Mouse (Mus musculus): ENCODE data around the gene Rsrp1. TPM values are rescaled to one million over a fixed set of nuclear protein-coding genes. Genes with fewer than 3 reads are reported as not detected.

Rsrp1 gene
- total RNA-seq, 2 experiments from 2014 or later, result 153 to 208 TPM

DNA sequence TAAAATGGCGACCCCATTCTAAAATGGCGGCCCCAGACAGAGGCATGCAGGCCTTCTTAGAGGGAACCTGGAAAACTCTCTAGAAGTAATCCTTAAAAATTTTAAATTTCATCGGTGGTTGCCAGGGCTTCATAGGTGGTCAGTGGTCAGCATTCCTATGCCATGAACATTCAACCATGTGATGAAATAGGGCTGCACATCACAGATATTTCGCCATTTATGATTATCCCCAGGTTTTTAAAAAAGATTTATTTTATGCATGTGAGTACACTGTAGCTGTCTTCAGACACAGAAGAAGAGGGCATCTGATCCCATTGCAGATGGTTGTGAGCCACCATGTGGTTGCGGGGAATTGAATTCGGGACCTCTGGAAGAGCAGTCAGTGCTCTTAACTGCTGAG is 2.8 kb upstream of the Rsrp1 start:
- no peak for DNase-seq (ENCODE audit: low spot score)
- intact Hi-C loops (cut with DNase I), result no loop called here

DNA sequence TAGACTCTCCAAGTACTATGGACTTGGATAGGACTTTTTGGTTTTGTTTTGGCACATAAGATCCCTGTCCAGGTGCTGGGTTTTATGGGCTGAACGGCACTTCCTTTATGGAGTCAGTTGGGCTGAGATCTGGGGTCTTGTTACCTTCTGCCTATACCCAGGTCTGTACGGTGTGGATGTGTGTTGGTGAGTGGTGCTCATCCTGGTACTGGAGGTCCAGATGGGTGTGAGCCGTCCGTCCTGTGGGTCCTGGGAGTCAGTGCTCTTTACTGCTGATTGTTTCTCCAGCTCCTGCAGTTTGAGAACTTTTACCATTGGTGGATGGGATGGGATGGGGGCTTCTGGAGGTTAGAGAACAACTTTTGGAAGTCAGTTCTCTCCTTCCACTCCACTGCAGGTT is 1.7 kb upstream of the Rsrp1 start:
- no peak for DNase-seq (ENCODE audit: low spot score)
- intact Hi-C loops (cut with DNase I), result no loop called here

DNA sequence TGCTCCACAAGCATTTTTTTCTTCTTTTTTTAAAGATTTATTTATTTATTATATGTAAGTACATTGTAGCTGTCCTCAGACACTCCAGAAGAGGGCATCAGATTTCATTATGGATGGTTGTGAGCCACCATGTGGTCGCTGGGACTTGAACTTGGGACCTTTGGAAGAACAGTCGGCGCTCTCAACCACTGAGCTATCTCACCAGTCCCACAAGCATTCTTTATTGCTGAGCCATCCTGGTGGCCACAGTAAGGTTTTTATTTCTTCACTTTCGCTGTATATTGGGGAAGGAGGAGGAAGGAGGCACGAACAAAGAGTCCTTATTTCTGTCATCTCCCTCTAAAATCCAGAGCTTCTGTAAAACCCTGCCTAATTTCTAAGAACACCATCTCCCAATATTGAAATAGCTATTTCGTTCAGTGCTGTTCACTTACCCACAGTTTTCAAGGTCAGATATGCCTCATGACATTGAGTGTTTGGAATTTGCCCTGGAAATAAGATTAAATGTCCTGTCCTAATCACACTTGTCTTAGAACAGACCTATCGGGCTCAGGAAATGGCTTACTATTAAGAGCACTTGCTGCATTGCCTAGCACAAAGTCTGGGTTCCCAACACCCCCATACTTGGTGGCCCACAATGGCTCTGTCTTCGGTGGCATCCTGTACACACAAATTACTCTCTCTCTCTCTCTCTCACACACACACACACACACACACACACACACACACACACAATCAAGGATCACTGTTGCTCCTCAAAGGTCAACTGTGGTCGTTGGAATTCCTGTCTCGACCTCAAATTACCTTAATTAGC is 1.1 kb upstream of the Rsrp1 start:
- intact Hi-C loops (cut with DNase I), result no loop called here
- DNase-seq (ENCODE audit: low spot score), result no peak

- DNase-seq (ENCODE audit: low spot score), result peak; percentile 52
- intact Hi-C loops (cut with DNase I), result no loop called here
Measured at GRCm38 (mm10) chr4:134922925-134923244, 507 bp upstream of the Rsrp1 start.

DNA sequence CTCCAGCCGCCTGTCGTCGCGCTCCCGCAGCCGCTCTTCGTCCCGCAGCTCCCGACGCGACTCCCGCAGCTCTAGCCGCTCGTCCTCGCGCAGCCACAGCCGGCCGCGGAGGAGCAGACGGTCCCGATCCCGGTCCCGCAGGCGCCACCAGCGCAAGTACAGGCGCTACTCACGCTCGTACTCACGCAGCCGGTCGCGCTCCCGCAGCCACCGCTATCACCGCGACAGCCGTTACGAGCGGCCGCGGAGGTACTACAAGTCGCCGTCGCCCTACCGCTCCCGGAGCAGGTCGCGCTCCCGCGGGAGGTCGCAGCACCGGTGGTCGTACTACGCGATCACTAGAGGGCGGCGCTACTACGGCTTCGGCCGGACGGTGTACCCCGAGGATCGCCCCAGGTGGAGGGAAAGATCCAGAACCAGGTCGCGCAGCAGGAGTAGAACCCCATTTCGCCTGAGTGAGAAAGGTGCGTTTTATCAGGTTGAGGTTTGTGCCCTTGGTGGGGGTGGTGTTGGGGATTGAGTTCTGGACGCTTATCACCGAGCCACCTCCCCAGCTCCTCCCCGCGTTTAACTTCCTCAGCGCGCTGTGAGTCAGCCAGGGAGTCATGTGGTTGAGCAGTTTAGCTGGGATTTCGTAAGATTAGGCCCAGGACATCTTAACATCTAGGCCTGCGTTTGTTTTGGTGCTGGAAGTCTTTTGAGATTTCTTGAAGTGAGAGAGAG is 788 bp downstream of the Rsrp1 start:
- intact Hi-C loops (cut with DNase I), result no loop called here
- peak; percentile 63 for DNase-seq (ENCODE audit: low spot score)

- peak; percentile 19 for DNase-seq (ENCODE audit: low spot score)
- intact Hi-C loops (cut with DNase I), result no loop called here
Measured at GRCm38 (mm10) chr4:134925206-134925605, 1.8 kb downstream of the Rsrp1 start.

GRCm38 (mm10) chr4:134927815-134928463 is 4.5 kb downstream of the Rsrp1 start:
- intact Hi-C loops (cut with DNase I), result no loop called here
- DNase-seq (ENCODE audit: low spot score), result no peak

- intact Hi-C loops (cut with DNase I), result no loop called here
- no peak for DNase-seq (ENCODE audit: low spot score)
Measured at GRCm38 (mm10) chr4:134928464-134928836, 5.1 kb downstream of the Rsrp1 start.

- no peak for DNase-seq (ENCODE audit: low spot score)
- intact Hi-C loops (cut with DNase I), result no loop called here
Measured at GRCm38 (mm10) chr4:134929536-134929935, 6.1 kb downstream of the Rsrp1 start.

GRCm38 (mm10) chr4:134930190-134930589 is 6.8 kb downstream of the Rsrp1 start:
- intact Hi-C loops (cut with DNase I), result no loop called here
- DNase-seq (ENCODE audit: low spot score), result no peak

DNA sequence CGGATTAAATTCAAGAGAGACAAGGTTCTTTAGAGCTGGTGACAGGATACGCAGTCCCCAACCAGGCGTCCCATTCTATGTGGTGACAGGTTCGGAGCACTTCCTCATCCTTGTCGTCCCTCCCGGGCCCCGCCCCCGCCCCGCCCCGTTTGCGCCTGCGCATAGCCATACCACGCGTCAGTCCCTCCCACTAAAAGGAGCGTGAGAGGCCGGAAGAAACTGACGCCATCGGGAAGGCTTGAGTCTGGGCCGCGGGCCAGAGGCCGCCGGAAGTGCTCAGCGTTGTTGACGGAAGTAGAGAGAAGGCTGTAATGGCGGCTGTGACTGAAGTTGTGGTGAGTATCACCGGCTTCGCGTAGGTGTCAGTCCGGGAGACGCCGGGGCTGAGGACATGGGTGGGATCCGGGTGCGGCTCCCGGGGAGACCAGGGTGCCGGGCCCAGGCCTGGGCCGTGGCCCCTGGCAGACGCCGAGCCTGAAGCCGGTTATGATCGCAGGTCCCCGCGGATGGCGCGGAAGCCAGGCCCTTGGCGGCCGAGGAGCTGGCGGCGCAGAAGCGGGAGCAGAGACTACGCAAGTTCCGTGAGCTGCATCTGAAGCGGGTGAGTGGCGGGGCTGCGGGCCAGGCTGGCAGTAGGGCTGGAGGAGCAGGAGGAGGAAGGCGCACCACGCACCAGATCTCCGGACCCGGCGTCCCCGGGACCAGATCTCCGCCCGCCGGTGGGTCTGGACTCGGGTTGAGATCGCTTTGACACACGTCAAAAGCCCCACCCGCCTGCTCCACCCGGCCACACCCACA is 7.5 kb downstream of the Rsrp1 start, which contains the start of gene Syf2:
Gene Syf2 (plus strand): TSS at position 215 of the 798 bp plus-strand sequence.
- DNase-seq (ENCODE audit: low spot score), result peak; percentile 90
- intact Hi-C loops (cut with DNase I), result no loop called here

GRCm38 (mm10) chr4:134937240-134938176 is 14.1 kb downstream of the Rsrp1 start:
- DNase-seq (ENCODE audit: low spot score), result no peak
- intact Hi-C loops (cut with DNase I), result no loop called here

- intact Hi-C loops (cut with DNase I), result no loop called here
- DNase-seq (ENCODE audit: low spot score), result no peak
Measured at GRCm38 (mm10) chr4:134939900-134940299, 16.5 kb downstream of the Rsrp1 start.

GRCm38 (mm10) chr4:134943758-134944538 is 20.6 kb downstream of the Rsrp1 start:
- DNase-seq (ENCODE audit: low spot score), result no peak
- intact Hi-C loops (cut with DNase I), result loop anchor here (1.0 kb wide), 1 partner anchor 262 kb away; no protein-coding TSS in a partner anchor

DNA sequence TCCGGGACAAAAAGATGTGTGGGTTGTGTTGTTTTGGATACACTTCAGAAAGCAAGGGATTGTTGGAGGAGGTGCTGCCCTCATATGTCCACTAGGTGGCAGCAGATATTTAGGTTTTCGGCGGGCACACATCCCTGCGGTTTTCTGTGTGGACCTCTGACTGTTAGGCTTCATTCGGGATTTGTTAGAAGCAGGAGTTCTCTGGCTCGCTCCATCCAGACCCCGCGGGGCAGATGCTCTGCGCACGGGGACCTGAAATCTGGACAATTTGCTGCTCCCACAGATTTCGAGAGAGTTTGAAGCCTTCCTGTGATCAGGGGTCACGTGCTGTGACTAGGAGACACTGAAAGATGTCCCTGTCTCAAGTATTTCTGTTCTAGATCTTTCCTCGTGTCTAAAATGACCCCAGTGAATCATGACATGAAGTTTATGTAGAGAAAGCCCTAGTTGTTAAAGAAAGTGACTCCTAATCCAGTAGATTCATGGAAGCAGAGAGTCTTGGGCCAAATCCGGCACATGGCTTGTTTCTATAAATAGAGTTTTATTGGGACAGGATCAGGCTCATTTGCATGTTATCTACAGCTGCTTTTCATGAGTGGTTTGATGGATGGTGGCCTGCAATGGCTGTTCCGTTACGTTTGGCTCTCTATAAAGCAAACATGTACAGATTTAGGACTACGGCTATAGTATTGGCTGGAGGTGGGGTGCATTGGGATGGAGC is 22.8 kb downstream of the Rsrp1 start:
- peak; percentile 33 for DNase-seq (ENCODE audit: low spot score)
- intact Hi-C loops (cut with DNase I), result loop anchor here (5.0 kb wide), 4 partner anchors 86 to 371 kb away; no protein-coding TSS in a partner anchor

DNA sequence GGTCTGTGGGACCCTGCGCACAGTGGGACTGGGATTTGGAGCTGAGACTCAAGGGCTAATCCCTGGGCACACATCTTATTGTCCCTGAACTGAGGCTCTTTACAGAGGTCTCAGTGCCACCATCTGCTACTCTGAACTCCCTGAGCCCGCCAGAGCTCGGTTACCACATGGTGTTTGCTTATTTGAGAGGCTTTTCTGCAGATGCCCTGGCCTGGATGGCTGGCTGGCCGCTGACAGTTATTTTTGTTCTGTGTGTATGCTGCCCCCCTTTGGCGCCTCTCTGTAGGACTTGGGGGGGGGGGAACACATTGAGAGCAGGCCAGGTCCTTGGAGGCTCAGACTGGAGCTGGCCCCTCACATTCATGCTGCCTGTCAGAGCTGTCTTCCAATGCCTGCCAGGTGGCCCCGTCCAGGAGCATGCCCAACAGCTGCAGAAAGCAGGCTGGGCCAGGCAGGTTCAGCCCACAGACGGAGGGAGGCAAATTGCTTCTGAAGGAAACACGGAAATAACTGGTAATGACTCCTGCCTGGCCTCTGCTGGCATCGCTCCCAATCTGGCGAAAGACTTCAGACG is 27.2 kb downstream of the Rsrp1 start:
- DNase-seq (ENCODE audit: low spot score), result no peak
- intact Hi-C loops (cut with DNase I), result no loop called here

- intact Hi-C loops (cut with DNase I), result no loop called here
- no peak for DNase-seq (ENCODE audit: low spot score)
Measured at GRCm38 (mm10) chr4:134954461-134954860, 31.1 kb downstream of the Rsrp1 start.

All from heart, postnatal 25 days (tissue).